Mouse (Mus musculus) myocyte (in vitro differentiated cells): Measurements from ENCODE around the gene Myoz1.

Experiments used
- MAX ChIP-seq: IDR thresholded peaks from one replicate; pipeline ENCODE4 v1.6.1; 2011; ENCODE audit warnings: low read depth, mild to moderate bottlenecking, control low read depth
- POLR2A ChIP-seq: IDR thresholded peaks from one replicate; pipeline ENCODE4 v1.6.1; 2011; ENCODE audit warnings: low read depth, mild to moderate bottlenecking, control low read depth, moderate library complexity; ENCODE audit not compliant: insufficient read length
- USF1 ChIP-seq: IDR thresholded peaks from one replicate; pipeline ENCODE4 v1.6.1; 2011; ENCODE audit warnings: low read depth, mild to moderate bottlenecking, control low read depth, moderate library complexity

- TF ChIP-seq POLR2A, result no peak
- TF ChIP-seq USF1, result no peak
- no peak for TF ChIP-seq MAX
Observed at GRCm38 (mm10) chr14:20637818-20638574, 18.3 kb downstream of the Myoz1 start.
